8 mouse cellular contexts compared by ENCODE assay signal in the genomic region with DNA sequence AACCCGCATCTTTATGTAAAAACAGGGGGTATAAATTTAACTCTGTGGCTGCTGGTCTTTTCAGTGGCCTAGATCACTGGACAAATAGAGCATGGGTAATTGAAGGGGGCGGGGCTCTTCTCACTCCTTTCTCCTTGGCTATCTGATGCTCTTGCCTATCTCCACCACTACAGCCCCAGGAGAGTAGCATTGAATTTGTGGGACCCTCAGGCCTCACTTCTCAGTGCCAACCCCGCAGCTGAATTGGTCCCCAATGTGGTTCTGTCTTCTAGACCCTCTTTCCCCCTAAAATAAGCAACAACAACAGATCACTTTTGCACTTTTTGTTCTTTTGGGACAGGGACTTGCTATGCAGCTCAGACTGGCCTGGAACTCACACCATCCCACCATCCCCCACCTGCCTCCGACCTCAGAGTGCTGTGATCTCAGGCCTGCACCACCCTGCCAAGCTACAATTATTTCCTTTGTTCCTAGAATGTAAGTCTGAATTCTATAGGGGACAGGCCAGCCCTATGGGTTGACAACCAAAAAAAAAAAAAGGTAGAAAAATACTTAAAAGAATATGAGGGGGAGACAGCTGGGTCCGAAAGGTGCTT. TPM values are rescaled to one million over a fixed set of nuclear protein-coding genes. Genes with fewer than 3 reads are reported as not detected.
A peak's percentile ranks its signal among the peaks of the same experiment; 100 is the strongest.
DNase-seq lines count a peak whose midpoint lies in the region; ATAC-seq and TF ChIP-seq lines count a peak whose summit lies in the region.

No protein-coding gene starts in this region.

- 25% methylated on average over 5 of the region's 5 CpGs for WGBS in neural tube, embryonic 11.5 days
- WGBS in liver, embryonic 15.5 days (ENCODE audit: insufficient replicate concordance): 44% methylated on average over 5 of the region's 5 CpGs
- WGBS in stomach, postnatal 0 days: 60% methylated on average over 5 of the region's 5 CpGs

- no peak for TF ChIP-seq EP300 in stomach, postnatal 0 days (optimal IDR thresholded peaks at IDR 0.05)

- H3K4me3 ChIP-seq in gastrocnemius, adult 2 months: peak overlapping the region; percentile 35; the same call in 1 of the 2 replicates
- H3K4me3 ChIP-seq in neural tube, embryonic 11.5 days (ENCODE audit: low read depth, low read length): no peak overlapping the region
- no peak overlapping the region for H3K4me3 ChIP-seq in liver, embryonic 15.5 days (replicated peaks)
- H3K4me3 ChIP-seq in stomach, postnatal 0 days (ENCODE audit: low read depth, low read length): no peak overlapping the region

- H3K9me3 ChIP-seq in neural tube, embryonic 11.5 days (ENCODE audit: control insufficient read depth, low read length): no peaks in the 10 kb centered on the region
- no peaks in the 10 kb centered on the region for H3K9me3 ChIP-seq in liver, embryonic 15.5 days (replicated peaks)
- no peaks in the 10 kb centered on the region for H3K9me3 ChIP-seq in stomach, postnatal 0 days (ENCODE audit: control insufficient read depth, low read length)

- TF ChIP-seq CTCF in gastrocnemius, adult 2 months (IDR thresholded peaks at IDR 0.05): no peak
- no peak for TF ChIP-seq CTCF in stomach, postnatal 0 days (IDR thresholded peaks at IDR 0.05; ENCODE audit: low read depth)

- no peaks in the 10 kb centered on the region for H3K36me3 ChIP-seq in neural tube, embryonic 11.5 days (ENCODE audit: control insufficient read depth, insufficient read depth, low read length)
- no peaks in the 10 kb centered on the region for H3K36me3 ChIP-seq in liver, embryonic 15.5 days (replicated peaks)
- no peaks in the 10 kb centered on the region for H3K36me3 ChIP-seq in stomach, postnatal 0 days (ENCODE audit: control insufficient read depth, insufficient read depth, low read length)

- no peak overlapping the region for H3K9ac ChIP-seq in neural tube, embryonic 11.5 days (ENCODE audit: low read length)
- no peak overlapping the region for H3K9ac ChIP-seq in liver, embryonic 15.5 days
- H3K9ac ChIP-seq in stomach, postnatal 0 days (ENCODE audit: low read length): no peak overlapping the region

- no peak for DNase-seq in gastrocnemius, adult 2 months
- DNase-seq in gastrocnemius, adult 8-10 months (ENCODE audit: low spot score in 2 of 2): no peak
- no peak for DNase-seq in neural tube, embryonic 11.5 days (ENCODE audit: low spot score)
- no peak for DNase-seq in neural tube, embryonic 10.5 days (ENCODE audit: extremely low spot score, low spot score)
- DNase-seq in stomach, postnatal 0 days (ENCODE audit: low spot score): no peak
- no peak for DNase-seq in gastrocnemius, postnatal 10 days
- DNase-seq in adrenal gland, postnatal 14 days: no peak

- H3K4me1 ChIP-seq in neural tube, embryonic 11.5 days (ENCODE audit: control insufficient read depth, insufficient read depth, low read length): peaks cover 10% of the 10 kb centered on the region; the same call in 1 of the 2 replicates
- peaks cover 8% of the 10 kb centered on the region; the same call in 1 of the 2 replicates for H3K4me1 ChIP-seq in liver, embryonic 15.5 days (replicated peaks)
- H3K4me1 ChIP-seq in stomach, postnatal 0 days (replicated peaks; ENCODE audit: control insufficient read depth, insufficient read depth): peaks cover 4% of the 10 kb centered on the region; the same call in 1 of the 2 replicates

- peak; percentile 87 for ATAC-seq in neural tube, embryonic 11.5 days (ENCODE audit: insufficient read depth, low FRiP score, low TSS enrichment)
- no peak for ATAC-seq in liver, embryonic 15.5 days (ENCODE audit: insufficient read depth)
- no peak for ATAC-seq in stomach, postnatal 0 days (ENCODE audit: low FRiP score, low TSS enrichment)

- H3K27me3 ChIP-seq in neural tube, embryonic 11.5 days (ENCODE audit: control insufficient read depth, insufficient read depth, low read length): no peaks in the 10 kb centered on the region
- no peaks in the 10 kb centered on the region for H3K27me3 ChIP-seq in liver, embryonic 15.5 days
- H3K27me3 ChIP-seq in stomach, postnatal 0 days (ENCODE audit: control insufficient read depth, insufficient read depth, low read length): no peaks in the 10 kb centered on the region

- H3K27ac ChIP-seq in gastrocnemius, adult 2 months: 0 out of 2 replicates have a peak overlapping the region, but pooled peaks have one; percentile 6
- peak overlapping the region; percentile 88 for H3K27ac ChIP-seq in neural tube, embryonic 11.5 days (ENCODE audit: low read depth, low read length)
- H3K27ac ChIP-seq in liver, embryonic 15.5 days (replicated peaks): no peak overlapping the region
- no peak overlapping the region for H3K27ac ChIP-seq in stomach, postnatal 0 days (replicated peaks)

- intact Hi-C loops in gastrocnemius, adult 2 months (cut with DNase I): no loop called here

- H3K4me2 ChIP-seq in neural tube, embryonic 11.5 days (ENCODE audit: low read depth): peak overlapping the region; percentile 12; the same call in 1 of the 2 replicates
- peak overlapping the region; percentile 33 for H3K4me2 ChIP-seq in liver, embryonic 15.5 days
- H3K4me2 ChIP-seq in stomach, postnatal 0 days (replicated peaks; ENCODE audit: low read depth): peak overlapping the region; percentile 31; the same call in 1 of the 2 replicates

RNA-seq across cellular contexts. Expression of gene Btg1, which starts 30.2 kb away (rescaled TPM):
- total RNA-seq in gastrocnemius, adult 2 months (2021): 10 to 100 TPM; 12.8 to 15.0 TPM
- total RNA-seq in gastrocnemius, adult 8-10 months (2022): 10 to 100 TPM in 3 of 4 experiments, 1 to 10 TPM in 1; 8.8 to 11.8 (median 11.6) TPM
- 63.0 and 69.3 TPM in 2 replicates for polyA plus RNA-seq in neural tube, embryonic 11.5 days (2014; fragmentation: Nextera tagmentation; extraction: Ambion mirVana)
- polyA plus RNA-seq in liver, embryonic 15.5 days (2015; fragmentation: Nextera tagmentation; extraction: Ambion mirVana): 9.5 and 11.6 TPM in 2 replicates
- polyA plus RNA-seq in stomach, postnatal 0 days (2015; fragmentation: Nextera tagmentation; extraction: Ambion mirVana): 59.8 and 63.0 TPM in 2 replicates
- total RNA-seq in gastrocnemius, postnatal 10 days (2021): 10 to 100 TPM; 39.6 to 45.7 TPM
- total RNA-seq in adrenal gland, postnatal 14 days (2021): 145 and 150 TPM in 2 replicates

Comparison
In these comparisons a context has a peak if more than half of its experiments do, and no peak if none do; other contexts are left out.
1. H3K27ac ChIP-seq: peak in gastrocnemius, adult 2 months (single experiment) and neural tube, embryonic 11.5 days (single experiment); none in liver, embryonic 15.5 days (single experiment) and stomach, postnatal 0 days (single experiment).
2. Peak in every context shown above with its lines, with median percentiles within 50 percentile points of each other: H3K4me2 ChIP-seq.